Mouse (Mus musculus): ENCODE measurements at regions not wholly inside any gene's neighbourhood (a gene's known extent, or its start where the extent isn't known, plus 50 kb on each side); places are given as distances from the start of the nearest gene placed in this dataset.

- TF ChIP-seq POLR2A (IDR thresholded peaks at IDR 0.05; ENCODE audit: control insufficient read depth, extremely low read depth, insufficient read depth, low read length, poor library complexity): no peak
- no peak for TF ChIP-seq CTCF (IDR thresholded peaks at IDR 0.05; ENCODE audit: borderline replicate concordance, control insufficient read depth, extremely low read depth, insufficient read depth, low read length, poor library complexity)
These were observed 96.5 kb upstream of the Ubl3 start for GRCm38 (mm10) chr5:148649123-148649522.

Measured in thymus, adult 2 months (tissue).